Mouse (Mus musculus): ENCODE data around the gene Gsdme.

Gsdme gene

DNA sequence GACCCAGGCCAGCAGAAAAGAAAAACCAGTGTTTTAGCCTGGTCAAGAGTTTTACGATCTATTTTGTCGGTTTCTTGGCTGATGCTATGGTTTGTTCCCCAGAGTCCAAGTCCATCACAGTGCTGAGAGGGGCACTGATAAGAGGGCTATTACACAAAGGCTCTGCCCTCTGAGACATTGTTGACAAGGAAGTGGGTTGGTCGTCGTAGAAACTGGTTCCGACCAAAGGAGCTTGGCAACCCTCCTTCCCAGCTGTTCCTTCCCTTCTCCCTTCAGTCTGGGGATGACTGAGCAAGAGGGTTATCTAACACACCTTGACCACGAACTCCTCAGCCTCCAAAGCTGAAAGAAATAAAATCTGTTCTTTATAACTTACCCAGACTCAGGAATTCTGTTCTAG lies at the start of gene Gsdme:
Gsdme (minus strand) TSS at position 193 of the 400 bp plus-strand sequence.
- no peak for DNase-seq (ENCODE audit: low spot score)

DNA sequence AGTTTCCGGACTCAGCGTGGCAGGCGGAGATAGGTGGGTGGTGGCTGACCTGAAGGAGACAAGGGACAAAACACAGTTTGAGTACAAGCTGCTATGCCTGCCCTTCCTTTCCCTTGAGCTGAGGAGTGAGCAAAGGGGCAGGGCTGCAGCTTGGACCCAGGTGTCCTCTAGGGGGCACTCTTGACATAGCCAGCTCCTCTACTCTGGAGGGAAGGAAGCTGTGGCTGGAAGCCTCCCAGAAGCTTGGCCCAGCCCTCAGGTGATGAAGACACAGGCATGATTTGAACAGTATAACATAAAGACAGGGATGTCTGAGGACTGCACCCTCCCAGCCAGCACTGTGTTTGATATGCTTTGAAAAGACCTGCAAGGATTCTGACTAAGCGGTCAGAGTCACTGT lies 49.0 kb upstream of the Gsdme start:
- peak; percentile 80 for DNase-seq (ENCODE audit: low spot score)

DNA sequence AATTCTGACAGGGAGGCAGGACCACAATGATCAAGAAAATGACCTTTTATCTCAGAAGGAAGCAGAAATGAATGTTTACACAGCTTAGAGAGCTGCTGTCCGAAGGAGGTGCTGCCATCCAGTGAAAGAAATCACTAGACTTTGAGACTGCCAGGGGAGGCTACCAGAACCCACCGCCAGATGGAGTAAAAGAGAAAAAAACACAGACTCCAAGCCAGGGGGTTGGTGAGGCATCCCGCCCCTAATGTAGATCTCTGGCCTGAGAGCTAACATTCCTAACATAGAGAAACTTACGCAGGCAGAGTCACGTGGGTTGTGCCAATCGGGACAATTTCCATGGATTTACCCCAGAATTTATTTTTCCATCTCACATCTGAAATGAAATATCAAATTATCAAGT lies 45.4 kb upstream of the Gsdme start:
- no peak for DNase-seq (ENCODE audit: low spot score)

DNA sequence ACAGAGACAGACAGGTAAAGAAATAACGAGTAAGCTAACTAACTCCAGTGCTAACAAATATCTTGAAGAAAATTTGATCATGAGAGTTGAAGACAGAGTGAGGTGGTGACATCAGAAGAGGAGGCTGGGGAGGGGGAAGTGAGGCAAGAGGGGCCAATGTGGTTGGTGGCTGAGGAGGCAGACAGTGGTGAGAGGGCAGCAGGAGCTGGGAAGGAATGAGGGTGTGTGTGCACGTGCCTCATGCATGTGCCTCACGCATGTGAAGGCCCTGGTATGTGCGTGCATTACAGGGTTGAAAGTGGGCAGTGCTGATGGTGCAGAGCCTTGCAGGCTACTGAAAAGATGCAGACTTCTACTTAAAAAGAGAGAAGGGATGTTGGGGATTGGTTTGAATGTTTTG lies 43.0 kb upstream of the Gsdme start:
- no peak for DNase-seq (ENCODE audit: low spot score)

DNA sequence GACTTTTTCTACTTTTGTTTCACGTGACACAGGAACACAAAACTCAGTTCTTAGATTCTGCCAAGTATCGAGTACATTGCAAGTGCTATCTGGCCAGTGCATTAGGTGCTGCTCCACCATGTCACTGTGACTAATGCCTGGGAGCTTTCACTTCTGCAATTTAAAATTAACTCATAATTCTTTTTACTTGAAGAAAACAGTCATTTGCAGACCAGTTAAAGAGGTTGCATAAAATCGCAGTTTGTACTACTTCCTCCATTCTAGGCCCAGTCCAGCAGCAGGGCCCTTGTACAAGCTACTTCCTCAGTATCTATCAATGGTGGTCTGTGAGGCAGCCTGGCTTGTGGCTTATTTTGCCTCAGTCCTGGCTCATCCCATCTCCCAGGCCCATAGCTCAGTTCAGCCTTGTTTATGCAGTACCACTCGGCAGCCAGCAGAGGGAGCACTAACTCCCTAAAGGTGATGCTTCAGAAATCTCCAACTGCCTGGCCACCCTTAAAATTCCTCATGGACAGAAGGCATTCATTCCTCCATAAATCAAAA lies 41.4 kb upstream of the Gsdme start:
- peak; percentile 73 for DNase-seq (ENCODE audit: low spot score)

DNA sequence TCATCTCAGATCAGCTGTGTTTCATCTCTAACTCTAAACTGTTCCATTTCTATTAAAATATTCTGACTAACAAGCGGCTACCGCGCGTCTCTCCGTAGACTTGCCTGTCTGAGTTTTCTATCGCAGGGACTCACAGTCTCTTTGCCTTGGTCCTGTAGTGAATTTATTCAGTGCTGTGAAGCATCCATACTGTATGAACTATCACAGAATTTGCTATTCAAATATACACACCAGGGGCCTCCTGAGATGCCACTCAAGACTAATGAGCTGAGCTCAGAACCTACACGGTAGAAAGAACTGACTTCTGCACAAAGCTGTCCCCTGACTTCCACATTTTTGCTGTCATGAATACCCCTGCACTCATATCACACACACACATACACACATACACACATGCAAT lies 37.5 kb upstream of the Gsdme start:
- DNase-seq (ENCODE audit: low spot score), result no peak

DNA sequence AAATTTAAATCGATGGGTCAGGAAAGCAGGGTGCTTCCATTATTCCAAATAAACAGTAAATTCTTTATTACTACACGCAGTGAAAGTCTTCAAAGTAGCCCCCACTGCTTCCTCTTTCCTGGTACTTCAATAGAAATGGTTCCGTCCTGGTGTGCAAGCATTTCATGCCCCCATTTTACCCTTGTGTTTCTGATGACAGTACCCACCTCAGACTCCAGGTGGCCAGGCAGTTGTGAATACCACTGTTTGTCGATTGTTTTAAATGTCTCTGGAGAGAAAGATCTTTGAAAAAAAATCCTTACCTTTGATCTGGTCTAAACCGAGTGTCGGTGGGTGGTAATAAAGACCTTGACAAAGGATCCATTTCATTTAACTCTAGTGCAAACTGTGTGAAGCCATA lies 37.0 kb upstream of the Gsdme start:
- no peak for DNase-seq (ENCODE audit: low spot score)

DNA sequence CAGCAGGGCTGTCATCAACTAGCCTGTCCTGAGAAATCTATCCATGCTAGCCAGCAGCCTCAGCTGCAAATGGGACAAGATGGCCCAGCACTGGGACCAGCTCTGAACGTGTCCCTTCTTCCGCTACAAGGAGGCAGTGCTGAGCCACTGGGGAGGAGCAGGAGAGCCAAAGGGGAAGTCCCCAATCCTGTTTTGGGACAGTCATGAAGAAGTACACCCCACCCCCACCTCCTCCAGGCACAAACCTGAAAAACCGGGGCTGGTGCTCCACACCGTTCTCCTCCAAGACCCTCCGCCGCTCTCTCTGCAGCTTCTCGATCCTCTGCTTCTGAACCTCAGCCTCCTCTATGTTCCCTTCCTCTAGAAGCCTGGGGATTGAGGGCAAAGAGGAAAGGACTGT lies 35.4 kb upstream of the Gsdme start:
- no peak for DNase-seq (ENCODE audit: low spot score)

DNA sequence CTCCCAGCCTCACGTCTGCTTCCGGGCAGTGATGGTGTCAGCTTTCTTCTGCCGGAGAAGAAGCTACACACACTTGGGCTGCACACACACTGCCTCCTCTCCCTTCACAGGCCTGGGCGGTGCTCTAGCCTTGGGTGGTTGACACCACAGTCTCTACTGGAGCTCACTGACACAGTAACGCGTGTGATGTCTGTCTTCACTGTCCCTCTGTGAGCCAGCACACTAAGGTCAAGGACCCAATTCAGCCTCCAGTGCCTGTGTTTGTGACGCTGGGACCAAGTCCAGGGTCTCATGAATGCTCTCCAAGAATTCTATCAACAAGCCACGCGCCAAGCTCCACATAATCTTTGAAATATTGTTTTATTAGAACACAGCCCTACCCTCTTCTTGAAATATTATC lies 34.0 kb upstream of the Gsdme start:
- no peak for DNase-seq (ENCODE audit: low spot score)

DNA sequence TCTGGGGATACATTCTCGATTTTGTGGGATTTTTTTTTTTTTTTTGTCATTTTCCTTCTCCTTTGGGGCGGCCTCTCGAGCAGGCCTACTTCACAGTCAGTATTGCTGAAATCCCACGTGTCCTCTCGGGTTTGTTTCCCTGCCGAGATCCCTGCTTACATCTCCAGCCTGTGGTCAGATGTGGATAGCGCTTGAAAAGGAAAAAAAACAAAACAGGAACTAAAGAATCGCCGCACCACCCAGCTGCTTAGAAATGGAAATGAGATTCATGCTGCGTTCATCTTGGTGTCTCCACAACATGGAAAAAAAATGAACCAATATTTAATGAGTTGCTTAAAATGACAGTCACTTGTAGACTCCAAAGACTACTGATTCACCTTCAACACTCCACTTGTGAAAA lies 31.5 kb upstream of the Gsdme start:
- DNase-seq (ENCODE audit: low spot score), result no peak

DNA sequence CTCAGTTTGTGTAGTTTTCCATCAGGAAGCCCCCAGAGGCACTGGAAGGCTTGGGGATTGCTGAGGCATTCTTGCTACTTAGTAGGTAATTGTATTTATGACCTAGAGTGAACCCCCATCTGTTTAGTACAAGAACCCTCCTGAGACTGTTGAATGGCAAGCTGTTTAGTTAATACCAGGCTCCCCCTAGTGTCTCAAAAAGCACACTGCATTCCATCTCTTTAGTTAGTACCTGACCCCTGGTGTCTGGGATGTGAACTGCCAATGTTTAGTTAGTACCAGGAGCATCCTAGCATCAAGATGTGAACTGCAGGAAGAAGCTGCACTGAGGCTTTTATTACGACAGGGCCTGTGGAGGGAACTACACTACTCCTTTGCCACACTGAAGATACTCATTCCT lies 30.5 kb upstream of the Gsdme start:
- DNase-seq (ENCODE audit: low spot score), result peak; percentile 81

DNA sequence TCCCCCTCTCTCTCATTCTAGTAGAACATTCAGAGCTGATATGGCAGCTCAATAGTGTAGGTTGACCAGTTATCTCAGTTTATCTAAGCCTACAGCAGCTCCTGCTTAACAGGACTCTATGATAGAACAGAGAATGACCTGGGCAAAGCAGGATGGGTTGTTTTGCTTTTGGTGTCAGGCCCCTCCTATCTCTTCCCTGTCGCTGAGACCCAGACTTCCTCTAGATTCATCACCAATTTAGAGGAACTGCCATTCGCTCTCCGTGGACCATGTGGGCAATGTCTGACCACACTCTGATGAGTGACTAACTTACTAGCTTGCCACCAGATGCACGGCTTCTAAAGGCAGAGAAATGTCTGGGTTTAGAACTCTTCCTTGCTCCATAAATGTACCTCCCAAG lies 28.0 kb upstream of the Gsdme start:
- no peak for DNase-seq (ENCODE audit: low spot score)

DNA sequence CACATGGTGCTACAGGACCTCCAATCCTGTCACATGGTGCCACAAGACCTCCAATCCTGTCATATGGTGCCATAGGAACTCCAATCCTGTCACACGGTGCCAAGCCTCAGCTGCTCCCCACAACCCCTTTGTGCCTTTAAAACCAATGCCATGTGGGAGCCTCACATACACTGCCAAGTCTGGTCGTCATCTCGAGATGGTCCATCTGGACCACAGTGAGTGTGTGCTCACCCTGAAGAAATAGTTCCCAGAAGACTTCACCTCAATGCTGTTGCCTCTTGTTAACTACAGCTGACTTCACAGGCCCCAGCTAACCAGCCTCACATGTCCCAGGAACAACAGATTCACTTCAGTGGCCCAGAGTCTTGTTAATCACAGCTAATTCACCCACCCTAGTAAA lies 23.2 kb upstream of the Gsdme start:
- no peak for DNase-seq (ENCODE audit: low spot score)

DNA sequence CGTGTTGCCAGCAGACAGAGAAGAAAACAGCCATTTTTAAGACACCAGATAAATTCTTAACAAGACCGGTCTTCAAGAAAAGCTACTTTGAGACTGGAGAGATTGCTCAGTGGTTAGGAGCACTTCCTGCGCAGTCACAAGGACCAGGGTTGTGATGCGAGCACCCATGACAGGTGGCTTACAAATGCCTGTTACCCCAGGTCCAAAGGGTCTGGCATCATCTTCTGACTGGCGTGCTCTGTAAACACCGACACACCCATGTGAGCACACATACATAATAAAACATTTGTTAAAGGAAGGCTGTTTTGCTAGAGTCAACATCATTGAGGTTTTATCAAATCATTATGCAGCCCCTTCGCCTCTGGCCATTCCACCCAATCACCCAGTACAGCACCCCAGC lies 16.0 kb upstream of the Gsdme start:
- no peak for DNase-seq (ENCODE audit: low spot score)

DNA sequence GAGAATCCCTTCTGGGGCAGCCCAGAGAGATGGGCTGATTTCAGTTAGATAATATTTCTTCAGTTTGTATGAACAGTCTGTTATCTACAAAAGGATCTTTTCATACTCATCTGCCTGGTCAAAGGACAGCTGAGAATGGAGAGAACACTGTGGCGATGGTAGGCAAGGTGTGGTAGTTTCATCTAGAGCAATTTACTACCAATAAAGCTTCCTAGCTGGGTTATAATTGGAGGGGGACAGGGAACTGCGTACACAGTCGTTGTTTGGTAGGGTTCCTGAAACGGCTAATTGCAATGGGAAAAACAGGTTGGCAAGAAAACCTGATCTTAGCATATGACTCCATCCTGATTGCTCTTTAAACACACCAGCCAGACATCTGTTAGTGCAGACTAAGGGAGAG lies 10.3 kb upstream of the Gsdme start:
- DNase-seq (ENCODE audit: low spot score), result no peak

DNA sequence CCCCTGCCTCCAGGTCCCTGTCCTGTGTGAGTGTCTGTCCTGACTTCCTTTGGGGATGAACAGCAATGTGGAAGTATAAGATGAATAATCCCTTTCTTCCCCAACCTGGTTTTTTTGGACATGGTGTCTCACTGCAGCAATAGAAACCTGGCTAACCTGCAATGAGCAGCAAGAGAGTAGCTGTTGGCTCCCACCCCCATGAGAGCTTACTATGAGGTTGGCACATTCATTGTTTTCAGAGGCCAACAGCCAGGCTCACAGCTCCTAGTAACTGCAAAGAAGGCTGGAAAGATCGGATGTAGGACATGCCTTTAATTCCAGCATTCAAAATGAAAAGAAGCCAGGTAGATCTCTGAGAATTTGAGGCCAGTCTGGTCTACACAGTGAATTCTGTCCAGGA lies 9.8 kb upstream of the Gsdme start:
- no peak for DNase-seq (ENCODE audit: low spot score)

DNA sequence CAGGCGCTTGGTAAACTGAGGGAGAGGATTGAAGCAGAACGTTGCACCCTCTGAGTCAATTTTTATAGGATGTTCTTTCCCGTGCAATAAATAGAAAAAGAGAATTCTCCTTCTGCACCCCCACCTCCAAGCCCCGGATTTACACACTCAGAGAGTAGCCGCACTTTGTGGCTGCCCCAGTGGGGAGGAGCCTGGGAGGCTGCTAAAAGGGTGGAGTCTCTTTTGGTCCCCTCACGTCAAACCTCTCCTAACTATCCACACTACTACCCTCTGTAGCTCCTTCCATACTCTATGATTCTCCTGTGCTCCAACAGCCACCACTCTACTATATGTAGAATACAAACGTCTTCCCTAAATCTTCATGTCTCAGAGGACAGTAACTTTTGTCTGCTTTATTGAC lies 1.4 kb downstream of the Gsdme start:
- no peak for DNase-seq (ENCODE audit: low spot score)

DNA sequence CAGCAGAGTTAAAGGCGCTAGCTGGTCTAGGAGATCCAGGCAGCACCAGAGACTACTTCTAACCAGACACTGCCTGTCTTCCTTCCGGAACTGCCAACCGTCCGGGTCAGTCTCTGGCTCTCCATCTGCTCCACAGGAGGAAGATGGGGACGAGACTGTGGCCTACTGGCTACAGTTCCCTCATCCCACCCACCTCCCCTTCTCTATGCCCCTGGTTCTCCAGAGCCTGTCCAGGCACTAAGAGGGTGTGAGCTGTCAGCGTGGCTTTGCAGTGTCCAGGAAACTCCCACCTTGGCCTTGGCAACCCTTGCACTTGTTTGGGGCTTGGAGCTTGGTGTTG lies 1.8 kb downstream of the Gsdme start:
- DNase-seq (ENCODE audit: low spot score), result no peak

DNA sequence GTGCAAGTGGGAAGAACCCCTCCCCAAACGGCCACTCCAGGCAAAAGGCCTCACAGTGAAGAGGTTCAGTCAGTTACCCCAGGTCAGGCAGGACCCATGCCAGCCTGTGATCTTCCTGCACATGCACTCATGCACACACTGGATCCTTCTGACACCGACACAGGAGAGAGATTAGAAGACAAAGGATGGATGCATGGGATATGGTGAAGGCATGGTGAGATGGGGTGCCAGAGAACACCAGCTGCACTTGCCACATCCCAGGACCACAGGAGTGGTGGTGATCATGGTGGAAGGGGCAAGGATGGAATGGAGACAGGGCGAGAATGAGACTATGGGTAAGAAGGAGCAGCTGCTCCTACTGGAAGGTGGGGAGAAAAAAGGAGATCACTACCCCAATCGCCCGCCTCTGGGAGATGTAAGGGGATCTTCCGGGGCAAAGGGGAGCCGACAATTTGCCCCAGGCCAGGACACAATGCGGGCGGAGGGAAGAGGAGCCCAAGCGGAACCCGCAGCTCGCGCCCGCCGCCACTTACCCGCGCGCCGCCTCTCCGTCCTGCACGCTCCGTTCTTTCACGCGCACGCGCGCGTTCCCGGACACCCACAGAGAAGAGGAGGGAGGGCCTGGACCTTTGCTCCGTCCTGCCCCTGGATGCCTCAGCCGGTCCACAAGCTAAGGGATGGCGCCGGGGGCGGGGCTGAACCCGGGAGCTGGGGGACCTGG lies 2.3 kb downstream of the Gsdme start:
- DNase-seq (ENCODE audit: low spot score), result peak; percentile 69

DNA sequence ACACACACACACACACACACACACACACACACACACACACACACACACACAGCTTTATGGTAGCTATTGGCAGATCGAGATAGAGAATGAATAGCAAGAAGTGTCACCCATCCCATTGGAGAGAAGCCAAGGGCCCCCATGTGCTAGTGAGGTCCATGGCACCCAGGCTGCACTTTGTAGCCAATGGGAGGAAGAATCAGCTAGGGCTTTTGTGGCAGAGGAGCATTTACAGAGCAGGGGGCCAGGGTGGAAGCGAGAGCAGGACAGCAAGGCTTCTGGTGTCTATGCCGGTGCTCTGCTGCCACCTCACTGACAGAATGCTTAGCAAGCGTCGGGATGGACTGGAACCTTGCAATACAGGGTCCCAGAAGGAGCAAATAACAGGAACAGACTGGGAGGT lies 8.3 kb downstream of the Gsdme start:
- DNase-seq (ENCODE audit: low spot score), result no peak

DNA sequence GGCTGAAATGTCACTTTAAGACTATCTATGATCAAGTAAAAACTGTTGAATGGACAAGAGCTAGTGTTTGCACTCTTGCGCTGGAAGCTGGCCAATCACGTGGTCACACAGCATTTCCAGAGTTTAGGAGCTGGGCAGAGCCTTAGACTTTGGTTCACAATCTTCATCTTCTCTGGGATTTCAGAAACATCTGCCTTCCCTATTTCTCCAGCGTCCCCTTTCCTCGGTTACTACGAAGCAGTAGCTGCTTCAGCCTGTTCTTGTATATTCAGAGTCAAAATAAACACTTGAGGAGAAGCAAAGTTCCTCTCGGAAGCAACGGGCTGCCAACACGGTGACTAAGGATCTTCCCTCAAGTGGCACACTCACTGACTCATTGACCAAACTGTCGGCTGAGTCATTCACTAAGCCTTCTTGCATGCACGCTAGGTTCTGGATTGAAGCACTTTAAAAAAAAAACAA lies 8.9 kb downstream of the Gsdme start:
- DNase-seq (ENCODE audit: low spot score), result peak; percentile 84

DNA sequence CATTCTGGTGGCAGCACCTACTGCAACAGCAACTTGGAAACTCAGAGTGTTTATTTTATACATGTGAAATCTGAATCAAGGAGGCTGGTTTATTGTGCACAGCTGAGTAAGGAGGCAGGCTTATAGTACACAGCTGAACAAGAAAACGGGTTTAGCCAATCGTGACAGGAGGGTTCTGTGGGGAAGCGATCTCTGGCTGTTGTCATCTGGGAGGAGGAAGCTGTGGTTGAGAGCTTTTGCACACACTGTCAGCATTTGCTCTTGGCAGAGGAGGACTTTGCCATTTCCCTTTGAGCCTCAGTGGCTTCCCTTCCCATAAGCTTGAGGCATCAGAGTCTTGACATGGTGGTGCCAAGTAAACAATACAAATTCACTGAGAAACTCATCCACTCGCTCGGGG lies 11.0 kb downstream of the Gsdme start:
- DNase-seq (ENCODE audit: low spot score), result peak; percentile 43

DNA sequence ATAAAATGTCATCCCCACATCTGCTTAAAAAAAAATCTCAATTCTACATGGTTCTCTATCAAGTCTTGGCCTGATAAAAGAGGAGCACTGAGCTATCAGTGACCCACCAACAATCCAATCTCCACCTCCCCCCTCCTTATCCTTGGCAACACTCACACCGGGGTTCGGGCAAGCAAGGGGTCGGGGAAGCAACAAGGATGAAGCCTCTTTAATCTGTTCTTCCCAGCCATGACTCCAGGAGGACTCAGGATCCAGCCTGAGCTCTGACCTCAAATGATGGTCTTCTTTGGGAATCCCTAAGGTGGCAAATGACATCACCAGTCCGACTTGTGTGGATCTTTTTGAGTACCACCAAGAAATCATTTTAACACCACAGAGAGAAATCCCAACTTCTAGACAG lies 15.9 kb downstream of the Gsdme start:
- no peak for DNase-seq (ENCODE audit: low spot score)

DNA sequence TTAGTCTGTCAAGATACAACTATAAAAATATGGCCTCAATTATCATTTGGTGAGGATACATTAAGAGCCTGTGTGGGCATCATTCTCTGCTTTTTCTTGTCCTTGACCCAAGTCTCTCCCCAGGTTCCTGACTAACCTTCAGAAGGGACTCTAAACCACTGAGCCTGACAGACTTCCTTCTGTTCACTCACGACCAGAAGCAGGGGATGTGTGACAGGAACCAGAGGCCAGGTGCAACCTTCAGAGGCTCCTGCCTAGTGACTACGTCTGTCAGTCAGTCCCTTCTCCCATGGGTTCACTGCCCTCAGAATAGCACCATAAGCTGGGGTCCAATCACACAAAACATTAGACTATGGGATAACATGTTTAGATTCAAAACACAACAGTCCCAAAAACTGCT lies 16.3 kb downstream of the Gsdme start:
- no peak for DNase-seq (ENCODE audit: low spot score)
